Mouse (Mus musculus) embryonic fibroblast, embryonic 13.5 days (primary cell): ENCODE measurements around the gene Socs2.

Experiments used
- CTCF ChIP-seq: IDR thresholded peaks from 2 replicates; pipeline ENCODE4 v1.5.1; 2011; ENCODE audit warnings: mild to moderate bottlenecking, control low read depth, low read length, moderate library complexity, borderline replicate concordance; ENCODE audit not compliant: insufficient read depth
- POLR2A ChIP-seq: IDR thresholded peaks from 2 replicates; pipeline ENCODE4 v1.6.1; 2011; ENCODE audit warnings: low read depth, mild to moderate bottlenecking, control low read depth, low read length, moderate library complexity

GRCm38 (mm10) chr10:95347776-95348175, 69.2 kb downstream of the Socs2 start:
- TF ChIP-seq CTCF (no peak), POLR2A (no peak)
